Mouse (Mus musculus) heart, adult 2 months (tissue): Measurements from ENCODE around the gene 1110008L16Rik.

Experiments used
- CTCF ChIP-seq: fragments of 200-600 bp; IDR thresholded peaks from 2 replicates; pipeline ENCODE4 v1.8.1; 2022; ENCODE audit warnings: antibody characterized with exemption, mild to moderate bottlenecking, moderate library complexity
- EP300 ChIP-seq: fragments of 200-500 bp; IDR thresholded peaks from 2 replicates; pipeline ENCODE4 v1.6.1; 2011; ENCODE audit warnings: low read depth, low read length, control low read depth; ENCODE audit not compliant: insufficient read depth
- POLR2A ChIP-seq: fragments of 200-500 bp; IDR thresholded peaks from 2 replicates; pipeline ENCODE4 v1.6.1; 2011; ENCODE audit warnings: mild to moderate bottlenecking, low read depth, low read length, control low read depth; ENCODE audit not compliant: insufficient read depth

DNA sequence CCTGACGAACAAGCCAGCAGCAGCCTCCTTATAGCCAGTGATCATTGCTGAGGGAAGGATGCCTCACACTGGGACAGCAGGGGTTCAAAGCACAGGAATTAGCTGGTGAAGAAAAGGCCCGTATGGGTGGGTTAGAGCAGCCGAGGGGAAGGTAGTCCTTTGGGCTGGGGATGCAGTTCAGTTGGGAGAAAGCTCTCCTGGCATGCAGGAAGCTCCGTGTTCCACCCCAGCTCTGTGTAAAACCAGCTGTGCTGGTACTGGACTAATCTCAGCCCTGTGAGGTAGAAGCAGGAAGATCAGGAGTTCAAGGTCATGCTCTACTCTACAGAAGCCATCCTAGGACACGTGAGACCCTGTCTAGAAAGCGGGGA lies 78.2 kb downstream of the 1110008L16Rik start:
- TF ChIP-seq CTCF: no peak
- no peak for TF ChIP-seq EP300
- TF ChIP-seq POLR2A: no peak
